Mouse (Mus musculus) midbrain, embryonic 16.5 days (tissue): ENCODE data around the gene Jag2. TPM values are rescaled to one million over a fixed set of nuclear protein-coding genes. Genes with fewer than 3 reads are reported as not detected.
A peak's percentile ranks its signal among the peaks of the same experiment; 100 is the strongest.

Experiments used
- ATAC-seq: fragments of 200-750 bp; cut with Nextera tagmentation; 2 replicates; pipeline ENCODE4 v1.8.0; 2017; ENCODE audit warnings: moderate TSS enrichment
- H3K27ac ChIP-seq: fragments of 300-500 bp; sonication (generic); 2 replicates; pipeline ENCODE4 v1.5.1; 2014; ENCODE audit warnings: mild to moderate bottlenecking, low read length, mixed read lengths
- H3K27me3 ChIP-seq: fragments of 300-500 bp; sonication (generic); 2 replicates; pipeline ENCODE4 v1.6.1; 2014; ENCODE audit warnings: low read depth, low read length, mixed read lengths; ENCODE audit not compliant: control insufficient read depth, insufficient read depth
- H3K36me3 ChIP-seq: fragments of 300-500 bp; sonication (generic); 2 replicates; pipeline ENCODE4 v1.6.1; 2014; ENCODE audit warnings: mild to moderate bottlenecking, low read length, moderate library complexity, mixed read lengths; ENCODE audit not compliant: control insufficient read depth, insufficient read depth
- H3K4me1 ChIP-seq: fragments of 300-500 bp; sonication (generic); 2 replicates; pipeline ENCODE4 v1.6.1; 2014; ENCODE audit warnings: mild to moderate bottlenecking, low read length, mixed read lengths; ENCODE audit not compliant: control insufficient read depth, insufficient read depth
- H3K4me2 ChIP-seq: fragments of 300-500 bp; sonication (generic); 2 replicates; pipeline ENCODE4 v1.6.1; 2014; ENCODE audit warnings: mild to moderate bottlenecking, low read length, mixed read lengths
- H3K4me3 ChIP-seq: fragments of 300-500 bp; sonication (generic); 2 replicates; pipeline ENCODE4 v1.5.1; 2014; ENCODE audit warnings: low read depth, mild to moderate bottlenecking, low read length, moderate library complexity, mixed read lengths
- H3K9ac ChIP-seq: fragments of 300-500 bp; sonication (generic); 2 replicates; pipeline ENCODE4 v1.6.1; 2014; ENCODE audit warnings: low read depth, low read length, mixed read lengths
- H3K9me3 ChIP-seq: fragments of 300-500 bp; sonication (generic); replicated peaks from 2 replicates; pipeline ENCODE4 v1.6.1; 2014; ENCODE audit warnings: mild to moderate bottlenecking, low read length, mixed read lengths; ENCODE audit not compliant: control insufficient read depth, poor library complexity, severe bottlenecking
- WGBS: fragments of 180-500 bp; shearing (Covaris S2); extraction: QIAGEN DNeasy Blood & Tissue Kit; methylation state at CpG from one replicate; pipeline ENCODE4 v1.1.7; 2014; 5-methylcytosine and 5-hydroxymethylcytosine counted together
- polyA plus RNA-seq: library from polyadenylated mRNA; unstranded; fragments of >200 nt; fragmentation: Nextera tagmentation; extraction: Ambion mirVana; gene quantifications from 2 replicates; pipeline ENCODE4 v1.2.1, GENCODE M21; 2015

Gene Jag2
- polyA plus RNA-seq, 1 experiment from 2014 or later: 10.4 TPM

GRCm38 (mm10) chr12:112898960-112899359 lies 30.6 kb downstream of the Jag2 start:
- 61% methylated on average over 4 of the region's 4 CpGs for WGBS
- Histone ChIP-seq H3K27ac (no peak overlapping the region), H3K27me3 (no peaks in the 10 kb centered on the region)

GRCm38 (mm10) chr12:112898351-112898750 lies 31.2 kb downstream of the Jag2 start:
- no peak for ATAC-seq
- peak overlapping the region; percentile 47; the same call in 1 of the 2 replicates for H3K4me2 ChIP-seq
- H3K27ac ChIP-seq: no peak overlapping the region
- no peaks in the 10 kb centered on the region for H3K9me3 ChIP-seq
- peaks cover 5% of the 10 kb centered on the region for H3K4me1 ChIP-seq
- no peaks in the 10 kb centered on the region for H3K36me3 ChIP-seq
- H3K4me3 ChIP-seq: no peak overlapping the region
- WGBS: 70% methylated on average over 12 of the region's 12 CpGs
- no peaks in the 10 kb centered on the region for H3K27me3 ChIP-seq
- H3K9ac ChIP-seq: no peak overlapping the region

More at GRCm38 (mm10) chr12:112898960-112899359, 30.6 kb downstream of the Jag2 start:
- no peaks in the 10 kb centered on the region for H3K9me3 ChIP-seq
- no peak overlapping the region for H3K4me3 ChIP-seq
- H3K4me2 ChIP-seq: no peak overlapping the region
- ATAC-seq: no peak
- no peak overlapping the region for H3K9ac ChIP-seq
- peaks cover 5% of the 10 kb centered on the region for H3K4me1 ChIP-seq
- 0 out of 2 replicates have a peak, but pooled peaks cover under 1% of the 10 kb centered on the region for H3K36me3 ChIP-seq

- Histone ChIP-seq H3K4me3 (no peak overlapping the region), H3K4me2 (peak overlapping the region; percentile 47), H3K4me1 (peaks cover 5% of the 10 kb centered on the region), H3K9ac (no peak overlapping the region; the same call in 1 of the 2 replicates), H3K27me3 (no peaks in the 10 kb centered on the region), H3K9me3 (no peaks in the 10 kb centered on the region), H3K27ac (no peak overlapping the region), H3K36me3 (no peaks in the 10 kb centered on the region)
- ATAC-seq: peak; percentile 81
- WGBS: 36% methylated on average over 16 of the region's 16 CpGs
These were observed 31.9 kb downstream of the Jag2 start for GRCm38 (mm10) chr12:112897522-112898212.

- no peak overlapping the region for H3K4me3 ChIP-seq
- WGBS: 77% methylated on average over 4 of the region's 4 CpGs
- H3K4me1 ChIP-seq: peaks cover 5% of the 10 kb centered on the region
- no peaks in the 10 kb centered on the region for H3K36me3 ChIP-seq
- ATAC-seq: no peak
- H3K27me3 ChIP-seq: no peaks in the 10 kb centered on the region
- H3K27ac ChIP-seq: no peak overlapping the region
- H3K9me3 ChIP-seq: no peaks in the 10 kb centered on the region
- H3K9ac ChIP-seq: no peak overlapping the region
- H3K4me2 ChIP-seq: no peak overlapping the region
These were observed 34.6 kb downstream of the Jag2 start for GRCm38 (mm10) chr12:112894969-112895368.

GRCm38 (mm10) chr12:112894303-112894884 lies 35.2 kb downstream of the Jag2 start:
- Histone ChIP-seq H3K27me3 (no peaks in the 10 kb centered on the region), H3K4me3 (no peak overlapping the region), H3K4me2 (no peak overlapping the region), H3K9me3 (no peaks in the 10 kb centered on the region), H3K4me1 (peaks cover 5% of the 10 kb centered on the region), H3K36me3 (no peaks in the 10 kb centered on the region), H3K9ac (no peak overlapping the region), H3K27ac (no peak overlapping the region)
- no peak for ATAC-seq
- WGBS: 76% methylated on average over 11 of the region's 11 CpGs

- Histone ChIP-seq H3K36me3 (no peaks in the 10 kb centered on the region), H3K9me3 (no peaks in the 10 kb centered on the region), H3K4me1 (no peaks in the 10 kb centered on the region), H3K4me3 (no peak overlapping the region), H3K9ac (no peak overlapping the region), H3K27me3 (no peaks in the 10 kb centered on the region), H3K27ac (no peak overlapping the region), H3K4me2 (no peak overlapping the region)
- no peak for ATAC-seq
- 60% methylated on average over 7 of the region's 7 CpGs for WGBS
These were observed 44.1 kb downstream of the Jag2 start for GRCm38 (mm10) chr12:112885465-112885864.

GRCm38 (mm10) chr12:112881301-112881815 lies 48.2 kb downstream of the Jag2 start:
- ATAC-seq: no peak
- WGBS: 69% methylated on average over 6 of the region's 6 CpGs
- no peak overlapping the region for H3K4me3 ChIP-seq
- no peaks in the 10 kb centered on the region for H3K9me3 ChIP-seq
- H3K4me1 ChIP-seq: peaks cover 4% of the 10 kb centered on the region
- H3K36me3 ChIP-seq: no peaks in the 10 kb centered on the region
- no peak overlapping the region for H3K4me2 ChIP-seq
- H3K27me3 ChIP-seq: peaks cover 26% of the 10 kb centered on the region
- H3K9ac ChIP-seq: no peak overlapping the region
- no peak overlapping the region for H3K27ac ChIP-seq

- no peak overlapping the region for H3K9ac ChIP-seq
- ATAC-seq: no peak
- H3K4me2 ChIP-seq: no peak overlapping the region
- H3K36me3 ChIP-seq: no peaks in the 10 kb centered on the region
- WGBS: 76% methylated on average over 4 of the region's 4 CpGs
- H3K4me3 ChIP-seq: no peak overlapping the region
- H3K27ac ChIP-seq: no peak overlapping the region
- H3K9me3 ChIP-seq: no peaks in the 10 kb centered on the region
- H3K27me3 ChIP-seq: peaks cover 33% of the 10 kb centered on the region
- H3K4me1 ChIP-seq: peaks cover 4% of the 10 kb centered on the region
These were observed 48.9 kb downstream of the Jag2 start for GRCm38 (mm10) chr12:112880661-112881060.

GRCm38 (mm10) chr12:112879731-112880130 lies 49.8 kb downstream of the Jag2 start:
- no peak overlapping the region for H3K9ac ChIP-seq
- H3K27me3 ChIP-seq: peaks cover 41% of the 10 kb centered on the region
- H3K4me2 ChIP-seq: no peak overlapping the region
- WGBS: 77% methylated on average over 5 of the region's 5 CpGs
- no peak overlapping the region for H3K27ac ChIP-seq
- no peaks in the 10 kb centered on the region for H3K36me3 ChIP-seq
- H3K4me1 ChIP-seq: peaks cover 4% of the 10 kb centered on the region
- no peaks in the 10 kb centered on the region for H3K9me3 ChIP-seq
- no peak for ATAC-seq
- H3K4me3 ChIP-seq: no peak overlapping the region
